Mouse (Mus musculus): Measurements from ENCODE around the gene Ankrd13a. TPM values are rescaled to one million over a fixed set of nuclear protein-coding genes. Genes with fewer than 3 reads are reported as not detected.

Gene Ankrd13a
- total and polyA plus RNA-seq, 2 experiments, result 11.4 to 15.9 TPM

DNA sequence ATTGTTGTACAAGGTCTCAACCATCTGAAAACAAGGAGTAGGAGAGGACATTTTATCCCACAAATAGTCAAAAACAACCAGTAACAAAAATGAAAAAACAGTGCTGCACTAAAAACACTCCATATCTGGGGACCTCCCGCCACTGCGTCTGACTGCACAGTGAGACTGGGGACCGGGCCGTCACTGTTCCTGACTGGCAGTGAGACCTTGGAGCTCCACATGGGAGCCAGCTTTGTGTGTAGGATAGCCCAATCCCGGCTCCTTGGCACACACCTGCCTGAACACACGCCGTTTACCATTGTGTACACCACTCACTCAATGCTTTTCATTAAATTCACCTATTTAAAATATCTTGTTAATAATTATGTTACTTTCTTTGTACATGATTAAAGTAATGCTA is 7.3 kb upstream of the Ankrd13a start:
- peaks cover 16% of the 10 kb centered on the region; the same call in 1 of the 2 replicates for H3K36me3 ChIP-seq (ENCODE audit: control insufficient read depth, insufficient read depth, low read length)
- TF ChIP-seq CTCF (IDR thresholded peaks at IDR 0.05; ENCODE audit: low read depth, low read length), result no peak
- TF ChIP-seq POLR2A (IDR thresholded peaks at IDR 0.05; ENCODE audit: extremely low read depth, insufficient read depth, low read length), result no peak

DNA sequence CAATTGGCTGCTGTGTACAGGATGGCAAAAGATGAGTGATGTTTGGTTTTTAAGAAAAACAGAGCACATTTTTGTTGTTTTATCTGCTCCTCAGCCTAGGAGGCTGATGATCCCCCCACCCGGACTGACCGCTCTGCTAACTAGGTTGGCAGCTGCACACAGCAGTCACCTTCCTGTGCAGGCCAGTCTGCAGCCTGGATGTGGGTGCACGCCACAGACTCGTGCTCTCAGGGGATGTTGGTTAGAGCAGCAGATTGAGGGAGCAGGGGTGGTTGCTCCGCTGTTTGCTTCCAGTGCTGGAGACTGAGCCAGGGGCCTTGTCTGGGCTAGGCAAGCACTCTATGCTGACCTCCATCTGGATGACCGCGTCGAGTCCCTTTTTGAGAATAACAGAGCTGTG is 4.7 kb upstream of the Ankrd13a start:
- H3K4me3 ChIP-seq (ENCODE audit: insufficient read depth, low read depth, low read length), result no peak overlapping the region
- no peak overlapping the region for H3K9ac ChIP-seq (ENCODE audit: low read depth, low read length)
- H3K27me3 ChIP-seq (ENCODE audit: control insufficient read depth, insufficient read depth, low read length), result no peaks in the 10 kb centered on the region
- H3K4me1 ChIP-seq (ENCODE audit: control insufficient read depth, insufficient read depth, low read length), result peaks cover 7% of the 10 kb centered on the region
- H3K27ac ChIP-seq (replicated peaks; ENCODE audit: insufficient read depth, low read depth, low read length), result no peak overlapping the region
- DNase-seq (ENCODE audit: extremely low read depth, low read depth, low spot score), result no peak
- no peak for TF ChIP-seq POLR2A (IDR thresholded peaks at IDR 0.05; ENCODE audit: extremely low read depth, insufficient read depth, low read length)
- no peak for TF ChIP-seq CTCF (IDR thresholded peaks at IDR 0.05; ENCODE audit: low read depth, low read length)
- H3K36me3 ChIP-seq (ENCODE audit: control insufficient read depth, insufficient read depth, low read length), result peaks cover 4% of the 10 kb centered on the region; the same call in 1 of the 2 replicates
- WGBS, result 93% methylated on average over 8 of the region's 8 CpGs
- peaks cover 46% of the 10 kb centered on the region for H3K79me2 ChIP-seq (ENCODE audit: control insufficient read depth, insufficient read depth, low read length)

More for the DNA sequence above, 7.3 kb upstream of the Ankrd13a start:
- Histone ChIP-seq H3K9ac (ENCODE audit: low read depth, low read length) (no peak overlapping the region), H3K4me1 (ENCODE audit: control insufficient read depth, insufficient read depth, low read length) (peaks cover 4% of the 10 kb centered on the region), H3K27me3 (ENCODE audit: control insufficient read depth, insufficient read depth, low read length) (no peaks in the 10 kb centered on the region), H3K27ac (replicated peaks; ENCODE audit: insufficient read depth, low read depth, low read length) (no peak overlapping the region), H3K79me2 (ENCODE audit: control insufficient read depth, insufficient read depth, low read length) (peaks cover 39% of the 10 kb centered on the region), H3K4me3 (ENCODE audit: insufficient read depth, low read depth, low read length) (no peak overlapping the region)
- no peak for DNase-seq (ENCODE audit: extremely low read depth, low read depth, low spot score)
- 91% methylated on average over 7 of the region's 7 CpGs for WGBS

DNA sequence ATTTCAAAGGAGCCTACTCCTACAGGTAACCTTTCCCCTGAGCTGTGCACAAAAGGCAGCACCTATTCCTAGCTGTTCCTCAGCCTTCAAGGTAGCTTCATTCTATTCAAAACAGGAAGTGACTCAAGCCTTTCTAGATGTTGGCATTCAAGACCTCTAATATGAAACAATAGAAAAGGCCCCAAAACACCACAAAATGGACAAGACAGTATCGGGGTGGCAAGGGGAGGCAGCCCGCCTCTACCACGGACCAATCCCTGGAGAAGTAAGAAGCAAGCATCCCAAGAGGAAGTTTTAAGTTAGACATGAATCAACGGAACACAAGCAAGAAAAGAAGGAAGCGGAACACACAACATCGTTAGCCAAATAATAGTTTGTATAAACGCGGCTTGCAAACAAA is 2.7 kb upstream of the Ankrd13a start:
- no peak overlapping the region for H3K9ac ChIP-seq (ENCODE audit: low read depth, low read length)
- peak overlapping the region; percentile 99 for H3K4me3 ChIP-seq (ENCODE audit: insufficient read depth, low read depth, low read length)
- H3K79me2 ChIP-seq (ENCODE audit: control insufficient read depth, insufficient read depth, low read length), result peaks cover 54% of the 10 kb centered on the region
- no peak for TF ChIP-seq CTCF (IDR thresholded peaks at IDR 0.05; ENCODE audit: low read depth, low read length)
- TF ChIP-seq POLR2A (IDR thresholded peaks at IDR 0.05; ENCODE audit: extremely low read depth, insufficient read depth, low read length), result no peak
- no peak overlapping the region for H3K27ac ChIP-seq (replicated peaks; ENCODE audit: insufficient read depth, low read depth, low read length)
- DNase-seq (ENCODE audit: extremely low read depth, low read depth, low spot score), result no peak
- no peaks in the 10 kb centered on the region for H3K27me3 ChIP-seq (ENCODE audit: control insufficient read depth, insufficient read depth, low read length)
- WGBS, result 50% methylated on average over 8 of the region's 8 CpGs
- peaks cover 10% of the 10 kb centered on the region for H3K4me1 ChIP-seq (ENCODE audit: control insufficient read depth, insufficient read depth, low read length)
- H3K36me3 ChIP-seq (ENCODE audit: control insufficient read depth, insufficient read depth, low read length), result no peaks in the 10 kb centered on the region

DNA sequence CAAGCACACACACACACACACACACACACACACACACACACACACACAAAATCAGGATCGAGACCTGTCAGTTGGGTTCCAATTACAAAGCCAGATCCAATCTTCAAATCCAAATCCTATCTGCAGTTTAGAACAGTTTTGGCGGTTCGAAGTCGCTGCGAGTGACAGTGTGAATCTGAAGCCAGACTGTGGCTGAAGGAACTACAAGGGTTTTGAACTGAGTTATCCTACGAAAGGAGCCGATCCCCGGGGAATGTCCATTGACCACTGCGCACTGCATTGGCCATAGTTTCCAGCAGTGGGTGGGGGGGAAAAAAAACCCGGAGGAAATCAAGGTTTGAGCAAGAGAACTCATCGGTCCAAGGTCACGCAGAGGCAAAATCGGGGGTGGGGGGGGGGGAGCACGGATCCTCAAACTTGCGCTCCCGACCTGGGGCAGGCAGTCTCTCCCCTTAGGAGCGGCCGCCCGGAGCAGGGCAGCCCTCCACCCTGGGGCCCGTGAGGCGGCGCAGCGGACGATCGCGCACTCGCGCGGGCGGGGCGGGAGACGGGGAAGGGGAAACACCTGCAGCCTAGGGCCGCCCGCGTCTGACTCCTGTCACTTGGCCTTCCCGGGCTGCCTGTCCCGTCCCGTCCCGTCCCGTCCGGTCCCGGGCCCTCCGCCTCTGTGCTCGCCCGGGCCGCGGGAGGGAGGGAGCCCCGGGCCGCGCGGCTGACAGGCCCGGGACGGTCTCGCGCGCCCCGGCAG is 1.8 kb upstream of the Ankrd13a start:
- DNase-seq (ENCODE audit: extremely low read depth, low read depth, low spot score), result peak; percentile 42
- H3K27ac ChIP-seq (replicated peaks; ENCODE audit: insufficient read depth, low read depth, low read length), result peak overlapping the region; percentile 71
- H3K27me3 ChIP-seq (ENCODE audit: control insufficient read depth, insufficient read depth, low read length), result no peaks in the 10 kb centered on the region
- 1% methylated on average over 44 of the region's 57 CpGs for WGBS
- peaks cover 56% of the 10 kb centered on the region for H3K79me2 ChIP-seq (ENCODE audit: control insufficient read depth, insufficient read depth, low read length)
- peak overlapping the region; percentile 100 for H3K9ac ChIP-seq (ENCODE audit: low read depth, low read length)
- peaks cover 10% of the 10 kb centered on the region for H3K4me1 ChIP-seq (ENCODE audit: control insufficient read depth, insufficient read depth, low read length)
- H3K4me3 ChIP-seq (ENCODE audit: insufficient read depth, low read depth, low read length), result peak overlapping the region; percentile 99
- H3K36me3 ChIP-seq (ENCODE audit: control insufficient read depth, insufficient read depth, low read length), result no peaks in the 10 kb centered on the region
- TF ChIP-seq CTCF (IDR thresholded peaks at IDR 0.05; ENCODE audit: low read depth, low read length) (no peak), POLR2A (IDR thresholded peaks at IDR 0.05; ENCODE audit: extremely low read depth, insufficient read depth, low read length) (no peak)

DNA sequence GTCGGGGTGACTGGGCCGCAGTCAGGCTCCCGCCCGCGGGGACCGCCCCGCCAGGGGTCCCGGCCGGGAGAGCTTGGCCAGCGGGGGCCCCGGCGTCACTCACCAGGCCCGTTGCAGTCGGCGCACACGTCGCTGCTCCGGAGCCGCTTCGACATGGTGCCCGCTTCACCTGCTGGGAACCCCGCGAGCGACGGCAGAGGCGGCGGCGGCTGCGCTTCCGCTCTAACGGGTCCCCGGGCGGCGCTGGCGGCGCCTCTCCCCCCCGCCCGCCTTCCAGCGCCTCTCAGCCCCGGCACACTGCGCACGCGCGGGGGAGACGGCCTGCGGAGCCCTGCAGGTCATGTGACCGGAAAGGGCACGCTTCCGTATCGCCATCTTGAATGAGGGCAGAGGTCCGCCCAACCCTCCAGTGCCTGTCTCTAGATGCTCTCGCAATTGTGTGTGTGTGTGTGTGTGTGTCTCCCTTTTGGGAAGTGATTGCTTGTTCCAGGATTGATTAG is 1.2 kb upstream of the Ankrd13a start:
- Histone ChIP-seq H3K4me3 (ENCODE audit: insufficient read depth, low read depth, low read length) (peak overlapping the region; percentile 99), H3K9ac (ENCODE audit: low read depth, low read length) (peak overlapping the region; percentile 100), H3K27me3 (ENCODE audit: control insufficient read depth, insufficient read depth, low read length) (no peaks in the 10 kb centered on the region), H3K27ac (replicated peaks; ENCODE audit: insufficient read depth, low read depth, low read length) (peak overlapping the region; percentile 71), H3K36me3 (ENCODE audit: control insufficient read depth, insufficient read depth, low read length) (no peaks in the 10 kb centered on the region), H3K4me1 (ENCODE audit: control insufficient read depth, insufficient read depth, low read length) (peaks cover 10% of the 10 kb centered on the region), H3K79me2 (ENCODE audit: control insufficient read depth, insufficient read depth, low read length) (peaks cover 55% of the 10 kb centered on the region)
- TF ChIP-seq POLR2A (IDR thresholded peaks at IDR 0.05; ENCODE audit: extremely low read depth, insufficient read depth, low read length) (0 out of 2 replicates have a peak, but pooled peaks have one; percentile 40), CTCF (IDR thresholded peaks at IDR 0.05; ENCODE audit: low read depth, low read length) (no peak)
- WGBS, result under 1% methylated on average over 52 of the region's 52 CpGs
- peak; percentile 89 for DNase-seq (ENCODE audit: extremely low read depth, low read depth, low spot score)

DNA sequence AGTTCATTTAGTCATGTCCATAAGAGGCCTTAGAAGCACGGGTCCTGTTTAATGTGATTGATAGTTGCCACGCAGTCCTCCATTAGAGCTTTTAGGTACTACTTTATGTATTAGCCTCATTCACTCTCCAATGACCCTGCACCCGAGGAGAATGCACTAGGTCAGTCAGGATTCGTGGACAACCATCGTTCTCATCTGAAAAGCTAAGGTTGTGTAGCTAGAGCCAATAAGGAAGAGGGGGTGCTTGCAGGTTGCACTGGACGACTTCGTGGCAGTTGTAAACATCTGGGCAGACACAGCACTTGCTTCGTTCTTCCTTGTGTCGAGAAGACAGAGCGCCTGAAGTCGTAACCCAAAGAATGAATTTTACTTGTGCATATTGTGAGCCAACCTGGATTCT is 697 bp upstream of the Ankrd13a start:
- DNase-seq (ENCODE audit: extremely low read depth, low read depth, low spot score), result no peak
- H3K9ac ChIP-seq (ENCODE audit: low read depth, low read length), result peak overlapping the region; percentile 55
- peaks cover 10% of the 10 kb centered on the region for H3K4me1 ChIP-seq (ENCODE audit: control insufficient read depth, insufficient read depth, low read length)
- no peaks in the 10 kb centered on the region for H3K27me3 ChIP-seq (ENCODE audit: control insufficient read depth, insufficient read depth, low read length)
- H3K79me2 ChIP-seq (ENCODE audit: control insufficient read depth, insufficient read depth, low read length), result peaks cover 52% of the 10 kb centered on the region
- peak overlapping the region; percentile 57 for H3K4me3 ChIP-seq (ENCODE audit: insufficient read depth, low read depth, low read length)
- WGBS, result 1% methylated on average over 11 of the region's 11 CpGs
- no peaks in the 10 kb centered on the region for H3K36me3 ChIP-seq (ENCODE audit: control insufficient read depth, insufficient read depth, low read length)
- H3K27ac ChIP-seq (replicated peaks; ENCODE audit: insufficient read depth, low read depth, low read length), result peak overlapping the region; percentile 48
- TF ChIP-seq POLR2A (IDR thresholded peaks at IDR 0.05; ENCODE audit: extremely low read depth, insufficient read depth, low read length), result no peak
- TF ChIP-seq CTCF (IDR thresholded peaks at IDR 0.05; ENCODE audit: low read depth, low read length), result no peak
